Mouse (Mus musculus) bone marrow, adult 2 months (tissue): ENCODE results near the gene Pfkm.

Experiments used
- CTCF ChIP-seq: fragments of 200-500 bp; IDR thresholded peaks from 2 replicates; pipeline ENCODE4 v1.5.1; 2011; ENCODE audit warnings: low read length, control low read depth; ENCODE audit not compliant: control insufficient read depth, insufficient read depth
- POLR2A ChIP-seq: fragments of 200-500 bp; IDR thresholded peaks from 2 replicates; pipeline ENCODE4 v1.6.1; 2011; ENCODE audit warnings: low read depth, mild to moderate bottlenecking, control low read depth, low read length, borderline replicate concordance; ENCODE audit not compliant: control insufficient read depth

DNA sequence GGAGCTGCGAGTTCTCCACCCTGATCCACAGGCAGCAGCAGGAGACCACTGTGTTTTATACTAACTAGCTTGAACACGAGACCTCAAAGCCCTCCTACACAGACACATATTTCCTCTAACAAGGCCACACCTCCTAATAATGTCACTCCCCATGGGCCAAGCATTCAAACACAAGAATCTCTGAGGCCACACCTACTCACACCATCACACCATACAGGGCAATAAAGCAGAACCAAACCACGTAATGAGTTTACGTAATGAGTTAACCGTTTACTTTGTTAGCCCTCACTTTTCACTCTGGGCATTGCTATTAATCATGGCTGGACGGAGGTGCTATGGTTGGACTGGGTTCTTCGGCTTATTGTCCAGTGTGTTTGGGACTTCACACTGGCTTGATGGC lies 47.4 kb downstream of the Pfkm start:
- no peak for TF ChIP-seq CTCF
- TF ChIP-seq POLR2A, result no peak
